Mouse (Mus musculus) heart, embryonic 12.5 days (tissue): Measurements from ENCODE around the gene Isl2. TPM values are rescaled to one million over a fixed set of nuclear protein-coding genes. Genes with fewer than 3 reads are reported as not detected.

Source experiments
- polyA plus RNA-seq: library from polyadenylated mRNA; unstranded; fragments of >200 nt; fragmentation: Nextera tagmentation; extraction: Ambion mirVana; gene quantifications from 2 replicates; pipeline ENCODE4 v1.2.1, GENCODE M21; 2016

Gene Isl2
- polyA plus RNA-seq, 1 experiment from 2014 or later = 0.59 TPM

Other genes starting within 250 kb of the Isl2 start
- gene Nrg4, start 211.8 kb upstream of the Isl2 start, polyA plus RNA-seq = 1.5 and 2.0 TPM in 2 replicates
- 0.13 and 0.24 TPM in 2 replicates for gene Tmem266, start 211.8 kb upstream of the Isl2 start, polyA plus RNA-seq
- 318 and 327 TPM in 2 replicates for gene Etfa, start 26.4 kb upstream of the Isl2 start, polyA plus RNA-seq